Mouse (Mus musculus): ENCODE data around the gene Aox4. TPM values are rescaled to one million over a fixed set of nuclear protein-coding genes. Genes with fewer than 3 reads are reported as not detected.

The Aox4 gene
- polyA plus RNA-seq, 1 experiment from 2014 or later, result not detected

DNA sequence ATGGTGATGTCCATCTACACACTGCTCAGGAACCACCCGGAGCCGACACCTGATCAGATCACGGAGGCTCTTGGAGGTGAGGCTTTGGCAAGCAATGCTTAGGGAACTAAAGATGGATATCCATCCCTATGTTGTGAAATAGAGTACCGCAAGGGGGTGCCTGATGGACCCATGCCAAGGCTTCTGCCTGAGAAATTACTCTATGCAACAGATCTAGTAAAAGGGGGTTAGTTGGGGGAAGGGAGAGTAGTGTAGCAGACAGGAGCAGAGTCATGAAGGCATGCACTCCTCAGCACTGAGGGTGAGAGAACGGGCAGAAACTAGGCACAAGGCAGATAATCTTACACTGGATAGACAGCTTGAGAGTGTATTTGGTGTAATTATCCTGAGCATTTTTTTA, 11.7 kb downstream of the Aox4 start:
- 79% methylated on average over 5 of the region's 5 CpGs for WGBS
- Histone ChIP-seq H3K27ac (no peak overlapping the region), H3K36me3 (replicated peaks) (no peaks in the 10 kb centered on the region), H3K9me3 (no peaks in the 10 kb centered on the region), H3K9ac (no peak overlapping the region), H3K4me3 (replicated peaks) (no peak overlapping the region), H3K4me2 (no peak overlapping the region), H3K4me1 (no peaks in the 10 kb centered on the region), H3K27me3 (no peaks in the 10 kb centered on the region)
- ATAC-seq (ENCODE audit: low FRiP score), result no peak

DNA sequence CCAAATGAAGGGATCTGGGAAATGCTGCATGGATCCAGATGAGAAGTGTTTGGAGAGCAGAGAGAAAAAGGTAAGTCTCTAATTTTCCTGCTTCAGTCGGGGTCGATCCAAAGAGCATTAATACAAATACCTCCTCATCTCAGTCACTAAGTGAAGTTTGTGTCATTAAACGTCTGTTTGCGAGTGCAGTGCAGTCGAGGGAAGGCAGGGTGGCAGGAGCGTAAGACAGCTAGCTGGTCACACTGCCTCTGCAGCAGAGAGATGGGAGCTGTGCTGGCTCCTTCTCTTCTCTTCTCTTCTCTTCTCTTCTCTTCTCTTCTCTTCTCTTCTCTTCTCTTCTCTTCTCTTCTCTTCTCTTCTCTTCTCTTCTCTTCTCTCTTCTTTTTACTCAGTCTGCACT, 17.9 kb downstream of the Aox4 start:
- no peak overlapping the region for H3K4me3 ChIP-seq (replicated peaks)
- no peaks in the 10 kb centered on the region for H3K36me3 ChIP-seq (replicated peaks)
- no peak overlapping the region for H3K27ac ChIP-seq
- H3K9me3 ChIP-seq, result no peaks in the 10 kb centered on the region
- no peak overlapping the region for H3K4me2 ChIP-seq
- WGBS, result 78% methylated on average over 6 of the region's 6 CpGs
- no peak overlapping the region for H3K9ac ChIP-seq
- H3K4me1 ChIP-seq, result no peaks in the 10 kb centered on the region
- no peak for ATAC-seq (ENCODE audit: low FRiP score)
- no peaks in the 10 kb centered on the region for H3K27me3 ChIP-seq

DNA sequence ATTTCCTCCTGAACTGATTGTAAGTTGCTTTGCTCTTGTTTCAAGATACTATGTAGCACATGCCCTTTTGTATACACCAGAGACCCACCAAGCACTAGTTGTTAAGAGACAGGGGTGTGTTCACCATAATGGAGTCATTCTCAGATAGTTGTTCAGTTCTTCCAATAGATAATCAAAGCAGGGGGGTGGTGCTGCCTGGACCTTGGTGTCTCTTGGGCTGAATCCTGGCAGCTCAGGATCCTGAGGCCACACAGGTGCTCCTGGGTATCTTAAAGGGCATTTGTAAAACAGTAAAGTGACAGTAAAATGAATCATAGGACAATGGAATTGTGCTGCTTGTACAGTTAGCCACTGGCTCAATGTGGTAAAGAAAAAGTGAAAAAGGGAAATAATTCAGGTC, 18.7 kb downstream of the Aox4 start:
- Histone ChIP-seq H3K4me3 (replicated peaks) (no peak overlapping the region), H3K4me1 (no peaks in the 10 kb centered on the region), H3K27me3 (no peaks in the 10 kb centered on the region), H3K36me3 (replicated peaks) (no peaks in the 10 kb centered on the region), H3K9ac (no peak overlapping the region), H3K27ac (no peak overlapping the region), H3K9me3 (no peaks in the 10 kb centered on the region), H3K4me2 (no peak overlapping the region)
- no peak for ATAC-seq (ENCODE audit: low FRiP score)

DNA sequence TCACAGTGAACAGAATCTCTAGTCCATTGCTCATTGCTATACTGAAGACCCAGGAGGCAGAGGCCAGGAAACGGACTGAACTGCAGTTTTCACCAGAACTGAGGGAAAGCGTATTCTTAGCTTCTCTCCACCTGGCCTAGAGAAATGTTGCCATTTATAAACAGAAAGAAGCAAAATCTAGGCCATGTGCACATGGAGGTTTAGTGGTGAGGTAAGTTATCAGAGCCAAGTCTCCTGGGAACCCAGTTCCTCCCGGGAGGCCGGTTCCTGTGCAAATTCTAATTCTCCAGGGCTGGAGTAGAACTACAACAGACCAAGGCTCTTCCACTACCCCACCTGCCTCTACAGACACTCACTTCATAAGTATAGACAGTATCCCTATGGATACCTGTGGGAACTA, 19.6 kb downstream of the Aox4 start:
- Histone ChIP-seq H3K9ac (no peak overlapping the region), H3K4me2 (no peak overlapping the region), H3K36me3 (replicated peaks) (no peaks in the 10 kb centered on the region), H3K4me3 (replicated peaks) (no peak overlapping the region), H3K27me3 (no peaks in the 10 kb centered on the region), H3K4me1 (no peaks in the 10 kb centered on the region), H3K9me3 (no peaks in the 10 kb centered on the region), H3K27ac (no peak overlapping the region)
- 90% methylated on average over 4 of the region's 4 CpGs for WGBS
- ATAC-seq (ENCODE audit: low FRiP score), result no peak

DNA sequence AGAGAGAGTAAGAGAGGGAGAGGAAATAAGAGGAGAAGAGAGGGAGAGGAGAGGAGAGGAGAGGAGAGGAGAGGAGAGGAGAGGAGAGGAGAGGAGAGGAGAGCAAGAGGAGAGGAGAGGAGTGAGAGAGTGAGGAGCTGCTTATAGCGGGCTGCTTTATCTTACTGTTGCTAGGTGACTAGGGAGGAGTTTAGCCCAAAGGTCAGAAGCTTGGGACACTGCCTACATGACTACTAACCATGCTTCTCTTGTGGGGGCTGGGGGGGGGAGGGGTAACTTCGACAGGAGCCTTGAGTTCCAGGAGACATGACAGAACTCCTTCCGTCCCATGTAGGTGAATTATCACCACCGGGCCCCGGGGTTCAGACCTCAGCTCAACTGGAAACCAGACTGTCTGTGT, 20.3 kb downstream of the Aox4 start:
- ATAC-seq (ENCODE audit: low FRiP score), result no peak
- H3K27ac ChIP-seq, result no peak overlapping the region
- 70% methylated on average over 5 of the region's 5 CpGs for WGBS
- no peaks in the 10 kb centered on the region for H3K9me3 ChIP-seq
- no peak overlapping the region for H3K4me3 ChIP-seq (replicated peaks)
- H3K9ac ChIP-seq, result no peak overlapping the region
- no peaks in the 10 kb centered on the region for H3K27me3 ChIP-seq
- H3K36me3 ChIP-seq (replicated peaks), result no peaks in the 10 kb centered on the region
- no peak overlapping the region for H3K4me2 ChIP-seq
- no peaks in the 10 kb centered on the region for H3K4me1 ChIP-seq

DNA sequence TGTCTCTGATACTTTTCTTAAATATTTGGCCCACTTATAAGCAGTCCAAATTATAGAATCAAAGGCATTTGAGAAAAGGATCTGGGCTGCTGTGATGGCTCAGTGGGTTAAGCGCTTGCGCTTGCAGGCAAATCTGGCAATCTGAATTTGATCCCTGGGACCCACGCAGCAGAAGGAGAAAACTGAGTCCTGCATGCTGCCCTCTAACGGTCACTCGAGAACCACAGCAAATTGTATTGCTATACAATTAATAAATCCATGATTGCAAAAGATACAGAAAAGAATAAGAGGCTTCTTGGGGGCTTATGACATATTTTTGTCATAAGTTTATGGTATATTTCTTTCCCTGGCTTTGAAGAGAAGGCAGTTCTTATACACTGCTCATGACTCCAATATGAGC, 25.2 kb downstream of the Aox4 start:
- Histone ChIP-seq H3K4me1 (no peaks in the 10 kb centered on the region), H3K4me2 (no peak overlapping the region), H3K4me3 (replicated peaks) (no peak overlapping the region), H3K36me3 (replicated peaks) (no peaks in the 10 kb centered on the region), H3K27me3 (no peaks in the 10 kb centered on the region), H3K9me3 (no peaks in the 10 kb centered on the region), H3K9ac (no peak overlapping the region), H3K27ac (no peak overlapping the region)
- no peak for ATAC-seq (ENCODE audit: low FRiP score)
- 54% methylated on average over 5 of the region's 5 CpGs for WGBS

DNA sequence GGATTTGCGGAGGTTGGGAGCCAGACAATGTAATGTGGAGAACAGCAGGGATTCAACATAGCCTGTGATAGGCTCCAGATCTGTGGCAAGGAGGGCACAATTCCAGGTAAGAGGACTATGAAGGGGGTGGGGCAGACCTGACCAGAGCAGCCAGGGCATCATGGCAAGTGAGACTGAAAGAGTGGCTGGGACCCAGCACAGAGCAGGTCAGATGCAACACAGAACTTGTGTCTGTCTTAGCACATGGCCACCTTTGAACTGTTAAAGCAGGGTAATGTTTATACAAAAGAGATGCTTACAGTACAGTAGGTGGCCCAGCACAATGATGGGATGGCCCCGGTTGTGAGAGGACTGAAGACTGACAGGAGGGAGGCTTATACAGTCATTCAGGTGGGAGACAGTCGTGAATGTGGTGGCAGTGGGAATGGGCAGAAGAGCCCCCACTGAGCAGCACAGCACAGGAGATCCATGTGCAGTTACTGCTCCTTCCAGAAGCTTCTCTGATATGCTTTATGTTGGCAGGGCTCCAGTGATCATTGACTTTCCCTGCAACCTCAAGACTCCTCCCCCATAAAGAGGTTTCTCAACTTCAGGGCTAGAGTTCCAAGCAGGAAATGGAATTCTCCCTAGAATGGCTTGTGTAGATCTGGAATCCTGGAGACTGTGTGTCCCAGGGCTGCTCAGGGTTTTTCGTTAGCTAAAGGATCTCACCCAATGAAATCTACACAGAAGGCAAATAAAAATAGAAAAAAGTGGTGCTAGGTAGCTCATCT, 27.5 kb downstream of the Aox4 start:
- 87% methylated on average over 4 of the region's 4 CpGs for WGBS
- ATAC-seq (ENCODE audit: low FRiP score), result no peak
- H3K4me2 ChIP-seq, result no peak overlapping the region
- no peaks in the 10 kb centered on the region for H3K9me3 ChIP-seq
- H3K27ac ChIP-seq, result no peak overlapping the region
- H3K4me3 ChIP-seq (replicated peaks), result no peak overlapping the region
- H3K36me3 ChIP-seq (replicated peaks), result no peaks in the 10 kb centered on the region
- no peaks in the 10 kb centered on the region for H3K27me3 ChIP-seq
- H3K4me1 ChIP-seq, result no peaks in the 10 kb centered on the region
- H3K9ac ChIP-seq, result no peak overlapping the region

DNA sequence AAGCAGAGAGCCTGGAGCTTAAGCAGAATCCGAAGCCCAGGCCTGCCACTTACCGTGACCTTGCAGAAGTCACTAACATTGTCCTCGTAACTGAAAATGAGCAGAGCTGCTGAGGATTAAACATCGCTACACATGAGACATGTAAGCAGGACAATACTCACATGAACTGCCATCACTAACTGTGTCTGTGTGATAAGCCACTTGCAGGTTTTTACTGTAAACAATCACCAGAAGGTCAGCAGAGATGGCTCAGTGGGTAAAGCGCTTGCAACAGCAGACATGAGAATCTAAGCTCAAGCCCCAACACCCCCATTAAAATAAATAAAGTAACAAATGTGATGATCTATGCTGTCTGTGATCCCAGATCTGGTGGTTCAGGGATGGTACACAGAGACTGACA, 28.2 kb downstream of the Aox4 start:
- no peaks in the 10 kb centered on the region for H3K27me3 ChIP-seq
- H3K27ac ChIP-seq, result no peak overlapping the region
- ATAC-seq (ENCODE audit: low FRiP score), result no peak
- H3K9me3 ChIP-seq, result no peaks in the 10 kb centered on the region
- no peaks in the 10 kb centered on the region for H3K4me1 ChIP-seq
- WGBS, result 92% methylated on average over 5 of the region's 5 CpGs
- H3K4me3 ChIP-seq (replicated peaks), result no peak overlapping the region
- no peak overlapping the region for H3K4me2 ChIP-seq
- no peak overlapping the region for H3K9ac ChIP-seq
- H3K36me3 ChIP-seq (replicated peaks), result no peaks in the 10 kb centered on the region

DNA sequence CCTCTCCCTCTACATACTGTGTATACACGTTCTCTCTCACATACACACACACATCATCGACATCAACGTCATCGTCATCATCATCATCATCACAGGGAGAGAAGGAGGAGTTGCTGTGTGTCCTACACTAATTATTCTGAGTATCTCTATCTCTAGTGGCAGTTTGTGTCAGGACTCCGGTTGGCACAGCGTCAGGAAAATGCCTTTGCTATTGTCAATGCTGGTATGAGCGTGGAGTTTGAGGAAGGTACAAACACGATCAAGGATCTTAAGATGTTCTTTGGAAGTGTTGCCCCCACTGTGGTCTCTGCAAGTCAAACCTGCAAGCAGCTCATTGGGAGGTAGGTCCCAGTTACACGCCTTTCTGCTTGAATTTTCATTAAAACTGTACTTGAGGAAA, 28.8 kb downstream of the Aox4 start:
- 94% methylated on average over 9 of the region's 9 CpGs for WGBS
- no peak for ATAC-seq (ENCODE audit: low FRiP score)

DNA sequence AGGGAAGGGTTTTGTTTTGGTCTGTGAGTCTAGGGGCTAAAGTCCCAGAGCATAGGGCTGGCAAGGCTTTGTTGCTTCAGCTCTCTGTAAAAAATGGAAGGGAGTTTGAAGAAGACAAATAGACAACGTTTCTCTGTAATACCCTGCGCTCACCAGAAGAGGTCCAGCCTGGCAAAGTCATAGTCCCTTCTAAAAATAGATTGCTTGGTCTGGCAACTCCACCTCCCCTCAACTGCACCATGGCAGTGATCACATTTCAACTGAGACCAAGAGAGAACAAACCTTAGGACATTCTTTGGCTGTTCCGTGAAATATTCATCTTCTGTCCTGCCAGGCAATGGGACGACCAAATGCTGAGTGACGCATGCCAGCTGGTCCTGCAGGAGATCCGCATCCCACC, 30.1 kb downstream of the Aox4 start:
- WGBS, result 76% methylated on average over 6 of the region's 6 CpGs
- H3K27me3 ChIP-seq, result no peaks in the 10 kb centered on the region
- H3K4me3 ChIP-seq (replicated peaks), result no peak overlapping the region
- H3K27ac ChIP-seq, result no peak overlapping the region
- H3K36me3 ChIP-seq (replicated peaks), result no peaks in the 10 kb centered on the region
- no peaks in the 10 kb centered on the region for H3K9me3 ChIP-seq
- H3K9ac ChIP-seq, result no peak overlapping the region
- H3K4me1 ChIP-seq, result no peaks in the 10 kb centered on the region
- ATAC-seq (ENCODE audit: low FRiP score), result no peak
- no peak overlapping the region for H3K4me2 ChIP-seq

More for the DNA sequence above, 28.8 kb downstream of the Aox4 start:
- Histone ChIP-seq H3K4me2 (no peak overlapping the region), H3K27me3 (no peaks in the 10 kb centered on the region), H3K4me3 (replicated peaks) (no peak overlapping the region), H3K36me3 (replicated peaks) (no peaks in the 10 kb centered on the region), H3K4me1 (no peaks in the 10 kb centered on the region), H3K9ac (no peak overlapping the region), H3K27ac (no peak overlapping the region), H3K9me3 (no peaks in the 10 kb centered on the region)

DNA sequence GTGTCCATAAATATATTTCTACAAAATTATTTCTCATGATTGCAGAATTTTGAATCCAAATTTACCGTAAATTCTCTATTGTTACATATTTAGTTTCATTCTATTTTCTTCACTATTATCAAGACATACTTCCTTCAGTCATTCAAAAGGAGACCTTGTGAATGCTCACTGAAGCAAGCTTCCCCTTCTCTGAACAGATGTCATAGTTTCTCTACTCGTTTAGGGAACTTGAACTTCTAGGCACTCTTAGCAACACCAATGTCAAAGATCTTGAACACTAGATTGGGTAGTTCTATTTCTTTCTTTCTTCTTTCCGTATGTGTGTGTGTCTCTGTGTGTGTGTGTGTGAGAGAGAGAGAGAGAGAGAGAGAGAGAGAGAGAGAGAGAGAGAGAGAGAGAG, 34.3 kb downstream of the Aox4 start:
- H3K4me3 ChIP-seq (replicated peaks), result no peak overlapping the region
- H3K4me2 ChIP-seq, result no peak overlapping the region
- no peaks in the 10 kb centered on the region for H3K4me1 ChIP-seq
- ATAC-seq (ENCODE audit: low FRiP score), result no peak
- H3K9ac ChIP-seq, result no peak overlapping the region
- H3K9me3 ChIP-seq, result no peaks in the 10 kb centered on the region
- H3K36me3 ChIP-seq (replicated peaks), result no peaks in the 10 kb centered on the region
- WGBS, result 74% methylated on average over 3 of the region's 3 CpGs
- H3K27ac ChIP-seq, result no peak overlapping the region
- no peaks in the 10 kb centered on the region for H3K27me3 ChIP-seq

DNA sequence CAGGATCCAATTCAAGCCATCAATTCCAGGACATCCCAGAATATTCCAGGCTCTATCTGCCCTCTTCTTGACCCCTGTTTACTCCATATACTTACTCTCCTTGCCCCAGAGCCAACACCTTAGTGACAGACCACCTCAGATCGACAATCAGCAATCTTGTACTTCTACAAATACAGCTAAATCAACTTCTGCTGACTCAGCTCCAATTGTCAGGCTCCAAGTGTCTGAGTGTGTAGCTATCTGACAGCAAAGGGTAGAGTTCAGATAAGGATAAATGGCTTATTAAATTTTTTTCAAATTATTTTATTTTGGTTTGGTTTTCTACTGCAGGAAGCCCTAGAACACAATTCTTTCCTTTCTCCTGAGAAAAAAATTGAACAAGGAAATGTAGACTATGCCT, 38.3 kb downstream of the Aox4 start:
- no peaks in the 10 kb centered on the region for H3K36me3 ChIP-seq (replicated peaks)
- no peak overlapping the region for H3K27ac ChIP-seq
- no peaks in the 10 kb centered on the region for H3K9me3 ChIP-seq
- no peak for ATAC-seq (ENCODE audit: low FRiP score)
- H3K27me3 ChIP-seq, result no peaks in the 10 kb centered on the region
- no peaks in the 10 kb centered on the region for H3K4me1 ChIP-seq
- no peak overlapping the region for H3K9ac ChIP-seq
- 72% methylated on average over 1 of the region's 1 CpGs for WGBS
- no peak overlapping the region for H3K4me2 ChIP-seq
- H3K4me3 ChIP-seq (replicated peaks), result no peak overlapping the region

DNA sequence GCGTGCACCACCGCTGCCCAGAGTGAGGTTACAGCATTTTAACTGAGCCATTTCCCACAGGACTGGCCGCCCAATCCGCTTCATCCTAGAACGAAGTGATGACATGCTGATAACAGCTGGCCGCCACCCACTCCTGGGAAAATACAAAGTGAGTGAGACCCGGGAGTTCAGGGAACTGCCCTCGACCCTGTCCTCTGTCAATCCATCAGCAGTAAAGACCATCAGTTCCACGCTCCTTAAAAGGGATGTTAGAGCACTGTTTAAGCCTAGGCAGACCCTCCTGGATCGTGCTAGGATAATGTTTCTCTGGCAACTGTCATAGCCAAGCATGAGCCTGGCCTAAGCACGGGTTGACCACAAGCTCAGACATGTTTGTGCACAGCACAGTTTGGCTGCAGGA, 43.3 kb downstream of the Aox4 start:
- Histone ChIP-seq H3K27ac (no peak overlapping the region), H3K4me3 (replicated peaks) (no peak overlapping the region), H3K9me3 (no peaks in the 10 kb centered on the region), H3K4me1 (no peaks in the 10 kb centered on the region), H3K36me3 (replicated peaks) (no peaks in the 10 kb centered on the region), H3K27me3 (no peaks in the 10 kb centered on the region), H3K4me2 (no peak overlapping the region), H3K9ac (no peak overlapping the region)
- ATAC-seq (ENCODE audit: low FRiP score), result no peak
- 85% methylated on average over 11 of the region's 11 CpGs for WGBS
